Mouse (Mus musculus) thymus, adult 2 months (tissue): ENCODE results near the gene Ppm1m.

Experiments used
- CTCF ChIP-seq: fragments of 200-500 bp; IDR thresholded peaks from 2 replicates; pipeline ENCODE4 v1.5.1; 2012; ENCODE audit warnings: mild to moderate bottlenecking, control low read depth, low read length, moderate library complexity, borderline replicate concordance; ENCODE audit not compliant: control insufficient read depth, poor library complexity, insufficient read depth; ENCODE audit errors: extremely low read depth
- POLR2A ChIP-seq: fragments of 200-500 bp; IDR thresholded peaks from 2 replicates; pipeline ENCODE4 v1.6.1; 2012; ENCODE audit warnings: mild to moderate bottlenecking, low read length, control low read depth, moderate library complexity; ENCODE audit not compliant: control insufficient read depth, poor library complexity, insufficient read depth; ENCODE audit errors: extremely low read depth

DNA sequence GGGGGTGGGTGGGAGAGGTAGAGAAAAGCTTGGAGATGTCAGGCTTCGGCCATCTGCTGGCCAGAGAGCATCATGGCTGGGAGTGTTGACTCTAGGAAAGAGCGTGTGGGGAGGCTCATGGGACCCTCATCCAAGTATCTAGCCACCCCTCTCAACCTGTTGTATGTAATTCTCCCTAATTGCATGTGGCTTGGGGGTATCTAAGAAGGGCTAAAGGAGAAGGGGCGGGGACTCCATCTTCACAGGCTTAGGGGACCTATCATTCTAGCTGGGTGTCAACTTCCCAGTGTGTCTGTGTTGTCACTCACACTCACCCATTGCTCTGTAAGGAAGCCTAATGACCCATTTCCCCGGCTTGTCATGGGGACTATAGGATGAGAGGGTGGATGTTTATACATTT is 32.3 kb upstream of the Ppm1m start:
- TF ChIP-seq CTCF (no peak), POLR2A (no peak)
